Mouse (Mus musculus) forebrain, embryonic 14.5 days (tissue): ENCODE measurements at regions not wholly inside any gene's neighbourhood (a gene's known extent, or its start where the extent isn't known, plus 50 kb on each side); places are given as distances from the start of the nearest gene placed in this dataset.
A peak's percentile ranks its signal among the peaks of the same experiment; 100 is the strongest.

Source experiments
- ATAC-seq: fragments of 200-750 bp; cut with Nextera tagmentation; 2 replicates; pipeline ENCODE4 v1.8.0; 2017; ENCODE audit warnings: mild to moderate bottlenecking, moderate library complexity
- DNase-seq: peaks from one replicate; pipeline ENCODE4 v3.0.0-alpha.2; 2015; ENCODE audit warnings: low spot score
- H3K27ac ChIP-seq: fragments of 300-500 bp; sonication (generic); 2 replicates; pipeline ENCODE4 v1.5.1; 2014; ENCODE audit warnings: low read depth, mild to moderate bottlenecking, control low read depth, low read length, moderate library complexity
- H3K27me3 ChIP-seq: fragments of 300-500 bp; sonication (generic); replicated peaks from 2 replicates; pipeline ENCODE4 v1.6.1; 2014; ENCODE audit warnings: low read length, control low read depth, mixed read lengths; ENCODE audit not compliant: control insufficient read depth, insufficient read depth
- H3K36me3 ChIP-seq: fragments of 300-500 bp; sonication (generic); 2 replicates; pipeline ENCODE4 v1.6.1; 2014; ENCODE audit warnings: low read length, control low read depth; ENCODE audit not compliant: control insufficient read depth, insufficient read depth
- H3K4me1 ChIP-seq: fragments of 300-500 bp; sonication (generic); 2 replicates; pipeline ENCODE4 v1.6.1; 2014; ENCODE audit warnings: antibody characterized with exemption, low read length, control low read depth; ENCODE audit not compliant: control insufficient read depth, insufficient read depth
- H3K4me2 ChIP-seq: fragments of 300-500 bp; sonication (generic); 2 replicates; pipeline ENCODE4 v1.6.1; 2014; ENCODE audit warnings: mild to moderate bottlenecking, control low read depth, low read length
- H3K4me3 ChIP-seq: fragments of 300-500 bp; sonication (generic); 2 replicates; pipeline ENCODE4 v1.5.1; 2014; ENCODE audit warnings: low read depth, low read length, control low read depth
- H3K9ac ChIP-seq: fragments of 300-500 bp; sonication (generic); 2 replicates; pipeline ENCODE4 v1.6.1; 2014; ENCODE audit warnings: mild to moderate bottlenecking, low read length, control low read depth, moderate library complexity
- H3K9me3 ChIP-seq: fragments of 300-500 bp; sonication (generic); replicated peaks from 2 replicates; pipeline ENCODE4 v1.6.1; 2016; ENCODE audit warnings: low read length, control low read depth, mixed read lengths; ENCODE audit not compliant: control insufficient read depth
- WGBS: fragments of 180-500 bp; shearing (Covaris S2); extraction: QIAGEN DNeasy Blood & Tissue Kit; methylation state at CpG from one replicate; pipeline ENCODE4 v1.1.7; 2014; 5-methylcytosine and 5-hydroxymethylcytosine counted together

DNA sequence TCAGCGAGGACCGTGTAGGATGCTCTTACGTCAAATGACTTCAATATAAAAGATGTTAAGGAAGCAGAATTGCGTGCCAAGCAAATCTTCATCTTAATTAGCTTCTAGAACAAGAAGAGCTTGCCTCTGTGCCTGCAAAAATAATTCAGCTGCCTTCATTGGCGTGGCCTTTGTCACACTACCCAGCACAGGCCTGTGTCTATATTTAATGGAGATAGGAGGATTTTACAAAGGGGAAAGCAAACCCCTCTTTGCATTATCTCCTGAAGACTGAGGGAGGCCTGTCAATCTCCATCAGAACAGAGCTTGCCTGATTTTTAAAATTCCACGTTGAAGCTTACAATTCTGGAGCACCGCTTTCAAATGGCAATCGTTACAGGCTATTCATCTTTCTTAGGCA is 71.3 kb upstream of the Cyyr1 start:
- Histone ChIP-seq H3K4me1 (no peaks in the 10 kb centered on the region), H3K27me3 (no peaks in the 10 kb centered on the region), H3K4me2 (no peak overlapping the region), H3K4me3 (no peak overlapping the region), H3K9ac (no peak overlapping the region), H3K27ac (no peak overlapping the region), H3K36me3 (no peaks in the 10 kb centered on the region), H3K9me3 (no peaks in the 10 kb centered on the region)
- 41% methylated on average over 8 of the region's 8 CpGs for WGBS
- peak; percentile 52; the same call in 1 of the 2 replicates for ATAC-seq
- peak; percentile 15 for DNase-seq

DNA sequence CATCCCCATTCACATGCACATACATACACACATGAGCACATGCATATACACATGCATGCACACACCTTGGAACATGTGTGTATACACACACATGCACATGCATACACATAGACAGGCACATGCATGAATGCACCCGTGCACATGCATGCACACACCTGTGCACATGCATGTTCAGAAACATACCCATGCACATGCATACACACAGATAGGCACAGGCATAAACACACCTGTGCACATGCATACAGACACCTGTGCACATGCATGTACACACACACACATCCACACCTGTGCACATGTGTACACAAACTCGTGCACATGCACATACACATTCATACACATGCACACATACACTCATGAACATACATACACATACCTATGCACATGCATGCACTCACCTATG is 50.9 kb upstream of the Cyyr1 start:
- Histone ChIP-seq H3K4me1 (no peaks in the 10 kb centered on the region), H3K27ac (no peak overlapping the region), H3K9ac (no peak overlapping the region), H3K4me3 (no peak overlapping the region), H3K36me3 (no peaks in the 10 kb centered on the region), H3K9me3 (no peaks in the 10 kb centered on the region), H3K27me3 (no peaks in the 10 kb centered on the region), H3K4me2 (no peak overlapping the region)
- ATAC-seq (no peak), DNase-seq (no peak)
- 82% methylated on average over 2 of the region's 2 CpGs for WGBS
